Mouse (Mus musculus) heart, embryonic 10.5 days (tissue): ENCODE data around the gene Fpr-rs6. TPM values are rescaled to one million over a fixed set of nuclear protein-coding genes. Genes with fewer than 3 reads are reported as not detected.

Experiments
- DNase-seq: peaks from one replicate; pipeline ENCODE4 v3.0.0-alpha.2; 2017; ENCODE audit warnings: low spot score
- H3K27ac ChIP-seq: fragments of 300-500 bp; sonication (generic); 2 replicates; pipeline ENCODE4 v1.5.1; 2016; ENCODE audit warnings: mild to moderate bottlenecking
- H3K27me3 ChIP-seq: fragments of 300-500 bp; sonication (generic); 2 replicates; pipeline ENCODE4 v1.6.1; 2016; ENCODE audit warnings: mild to moderate bottlenecking; ENCODE audit not compliant: poor library complexity, insufficient read depth, severe bottlenecking
- H3K36me3 ChIP-seq: fragments of 300-500 bp; sonication (generic); 2 replicates; pipeline ENCODE4 v1.6.1; 2016; ENCODE audit warnings: mild to moderate bottlenecking, moderate library complexity
- H3K4me1 ChIP-seq: fragments of 300-500 bp; sonication (generic); 2 replicates; pipeline ENCODE4 v1.6.1; 2016; ENCODE audit warnings: mild to moderate bottlenecking
- H3K4me3 ChIP-seq: fragments of 300-500 bp; sonication (generic); 2 replicates; pipeline ENCODE4 v1.5.1; 2016; ENCODE audit warnings: mild to moderate bottlenecking, moderate library complexity
- H3K9me3 ChIP-seq: fragments of 300-500 bp; sonication (generic); 2 replicates; pipeline ENCODE4 v1.6.1; 2016; ENCODE audit warnings: mild to moderate bottlenecking, moderate library complexity
- polyA plus RNA-seq: library from polyadenylated mRNA; unstranded; fragments of >200 nt; fragmentation: Nextera tagmentation; extraction: Ambion mirVana; gene quantifications from 2 replicates; pipeline ENCODE4 v1.2.1, GENCODE M21; 2016

Fpr-rs6 gene
- not detected in 2 replicates for polyA plus RNA-seq

DNA sequence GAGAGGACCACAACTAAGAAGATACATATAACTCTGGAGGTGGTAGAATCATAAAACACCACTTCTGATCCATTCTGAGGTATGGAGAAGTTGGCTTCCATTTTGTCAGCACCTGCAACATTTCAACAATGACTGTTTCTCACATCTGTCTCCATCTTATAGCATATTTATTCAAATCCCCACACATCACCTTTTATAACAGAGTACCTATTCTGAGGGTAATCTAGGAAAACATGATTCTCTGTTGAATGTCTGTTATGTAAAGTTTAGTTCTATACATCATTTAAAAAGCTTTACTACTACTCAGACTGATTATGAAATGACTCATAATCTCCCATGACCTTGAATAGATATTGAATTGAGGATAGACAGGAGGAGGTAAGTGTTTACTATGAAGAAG lies at the start of gene Fpr-rs6:
Gene Fpr-rs6 (minus strand): TSS at position 101 of the 400 bp plus-strand sequence.
- H3K27me3 ChIP-seq: no peaks in the 10 kb centered on the region
- no peak for DNase-seq
- no peaks in the 10 kb centered on the region for H3K36me3 ChIP-seq
- H3K4me1 ChIP-seq: no peaks in the 10 kb centered on the region
- peaks cover 8% of the 10 kb centered on the region; the same call in 1 of the 2 replicates for H3K9me3 ChIP-seq
- H3K27ac ChIP-seq: no peak within 1 kb of the TSS
- H3K4me3 ChIP-seq: no peak within 1 kb of the TSS

Other genes starting within 250 kb of the Fpr-rs6 start
- gene Vmn2r104, start 134.8 kb downstream of the Fpr-rs6 start, polyA plus RNA-seq: not detected in 2 replicates
- not detected in 2 replicates for gene Fpr-rs7, start 68.9 kb downstream of the Fpr-rs6 start, polyA plus RNA-seq
- not detected in 2 replicates for gene Vmn2r105, start 52.0 kb upstream of the Fpr-rs6 start, polyA plus RNA-seq
- gene Vmn2r106, start 102.5 kb upstream of the Fpr-rs6 start, polyA plus RNA-seq: not detected in 2 replicates
- gene Vmn2r107, start 162.1 kb upstream of the Fpr-rs6 start, polyA plus RNA-seq: not detected in 2 replicates
- not detected in 2 replicates for gene Vmn1r224, start 231.0 kb upstream of the Fpr-rs6 start, polyA plus RNA-seq